Mouse (Mus musculus) retina, postnatal 7 days (tissue): Measurements from ENCODE around the gene Foxc1.
A peak's percentile ranks its signal among the peaks of the same experiment; 100 is the strongest.

Experiments used
- DNase-seq: peaks from one replicate; pipeline ENCODE4 v3.0.0-alpha.2; 2012; ENCODE audit warnings: low read depth, low spot score

Foxc1 gene

DNA sequence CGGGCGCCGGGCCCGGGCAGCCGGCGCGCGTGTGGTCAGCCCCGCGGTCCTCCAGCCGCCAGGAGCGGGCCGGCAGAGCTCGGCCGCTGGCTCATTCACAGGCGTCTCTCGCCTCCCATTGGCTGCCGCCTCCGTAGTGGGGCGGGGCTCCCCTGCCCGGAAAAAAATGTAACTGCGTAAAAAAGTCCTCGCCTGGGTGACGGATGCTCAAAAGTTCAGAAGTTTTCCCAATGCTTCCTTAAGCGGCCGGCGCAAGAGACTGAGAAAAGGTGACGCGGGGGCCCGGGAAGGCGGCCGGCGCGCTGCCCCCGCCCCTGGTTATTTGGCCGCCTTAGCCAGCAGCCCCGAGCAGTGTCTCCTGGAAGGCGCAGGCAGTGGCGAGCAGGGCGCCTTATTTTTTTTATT lies at the start of gene Foxc1:
Gene Foxc1 (plus strand): TSS at position 206 of the 405 bp plus-strand sequence.
- no peak for DNase-seq

DNA sequence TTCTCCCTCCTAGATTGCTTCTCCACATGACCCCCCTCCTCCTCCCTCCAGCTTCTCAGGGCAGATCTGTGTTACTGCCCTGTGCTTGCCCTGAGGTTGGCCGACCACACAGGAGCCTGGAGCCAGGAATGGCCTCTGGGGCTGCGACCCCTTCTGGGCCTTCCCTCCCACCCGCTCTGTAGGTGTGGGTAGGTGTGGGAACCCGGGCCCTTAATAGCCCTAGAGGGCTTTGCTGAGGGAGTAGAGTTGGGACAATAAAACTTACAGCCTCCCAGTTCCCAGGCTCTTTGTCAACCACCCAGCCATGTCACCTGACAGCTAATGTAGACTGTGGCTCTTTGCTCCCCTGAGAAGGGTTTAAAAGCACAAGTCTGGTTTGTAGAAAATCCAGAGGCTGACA lies 46.0 kb upstream of the Foxc1 start:
- DNase-seq, result no peak

DNA sequence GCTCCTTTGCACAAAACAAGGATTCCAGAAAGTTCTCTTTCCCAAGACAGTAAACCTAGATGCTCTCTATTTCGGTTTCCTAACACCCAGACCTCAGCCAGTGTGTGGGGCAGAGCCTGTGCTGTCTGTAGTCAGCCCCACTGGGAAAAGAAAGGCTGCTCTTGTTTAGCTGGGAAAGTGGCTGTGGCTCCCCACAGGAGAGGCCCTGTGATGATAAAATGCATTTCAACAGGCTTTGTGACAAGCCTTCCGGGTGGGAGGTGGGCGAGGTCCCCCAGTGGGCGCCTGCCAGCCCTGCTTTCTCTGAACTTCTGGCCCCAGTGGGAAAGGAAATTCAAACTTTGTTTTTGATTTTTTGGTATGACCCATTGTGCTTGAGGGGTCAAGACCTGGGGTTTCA lies 45.4 kb upstream of the Foxc1 start:
- DNase-seq, result no peak

DNA sequence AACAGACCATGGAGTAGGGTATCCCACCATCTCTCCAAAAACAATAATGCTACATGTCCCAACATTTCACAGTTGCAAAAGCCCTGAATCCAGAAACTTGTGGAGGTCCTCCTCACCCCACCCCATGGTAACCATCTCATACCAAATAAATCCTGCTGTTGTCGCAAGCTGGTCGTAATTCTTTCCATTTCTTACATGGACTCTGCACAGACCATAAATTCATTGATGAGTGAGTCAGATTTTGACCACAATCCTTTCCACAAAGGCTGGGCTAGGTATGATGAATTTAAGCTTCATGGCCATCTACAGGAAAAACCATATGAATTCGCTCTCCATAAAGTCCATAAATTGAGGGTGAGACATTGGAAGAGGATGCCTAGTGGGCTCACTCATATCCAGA lies 42.0 kb upstream of the Foxc1 start:
- DNase-seq, result no peak

DNA sequence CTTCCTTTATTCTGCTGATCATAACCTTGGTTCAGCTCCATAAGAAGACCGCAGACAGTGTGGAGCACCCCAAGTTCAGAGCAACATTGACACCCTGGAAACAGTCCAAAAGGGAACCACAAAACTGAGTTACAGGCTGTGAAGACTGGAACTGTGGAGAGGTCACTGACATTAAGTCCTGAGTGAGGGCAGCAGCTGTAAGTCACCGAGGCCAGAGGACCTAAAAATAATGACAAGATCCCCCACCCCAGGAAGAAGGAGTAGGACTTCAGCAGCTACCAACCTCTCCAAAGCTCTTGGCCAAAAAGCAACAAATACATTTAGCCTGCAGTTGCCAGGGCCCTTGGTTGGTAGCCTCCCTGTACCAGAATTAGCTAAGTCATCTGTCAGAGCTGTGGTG lies 40.9 kb upstream of the Foxc1 start:
- DNase-seq, result no peak

DNA sequence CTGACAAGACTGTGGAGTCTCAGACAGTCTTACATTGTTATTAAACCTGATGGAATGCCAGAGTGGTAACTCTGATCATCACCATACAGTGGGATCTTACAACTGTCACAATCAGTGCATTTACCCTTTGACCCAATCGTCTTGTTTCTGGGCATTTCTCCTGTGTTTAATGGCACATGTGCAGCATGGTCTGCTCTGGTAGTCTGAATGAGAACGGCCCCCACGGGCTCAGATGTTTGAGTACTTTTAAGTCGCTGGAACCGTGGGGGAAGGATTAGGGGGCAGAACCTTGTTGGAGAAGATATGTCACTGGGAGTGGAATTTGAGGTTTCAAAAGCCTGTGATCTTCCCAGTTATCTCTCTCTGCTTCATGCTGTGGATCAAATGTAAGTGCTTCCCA lies 33.6 kb upstream of the Foxc1 start:
- no peak for DNase-seq

DNA sequence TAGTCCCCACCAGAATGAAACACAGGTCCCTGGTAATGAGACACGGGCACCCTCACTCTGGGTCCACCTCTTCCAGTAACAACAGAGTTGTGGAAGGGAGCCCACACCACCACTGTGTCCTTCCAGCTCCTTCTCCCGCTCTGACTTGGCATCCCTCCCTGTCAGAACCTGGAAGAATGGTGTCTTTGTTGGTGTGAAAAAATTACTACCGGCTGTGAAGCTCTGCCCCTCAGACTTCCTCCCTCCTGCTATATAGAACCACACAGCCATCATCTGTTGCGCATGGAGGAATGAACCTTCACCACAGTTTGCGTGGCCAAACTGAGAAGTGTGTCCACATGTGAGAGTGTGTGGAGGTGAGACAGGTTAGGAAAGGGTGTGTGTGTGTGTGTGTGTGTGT lies 30.7 kb upstream of the Foxc1 start:
- no peak for DNase-seq

DNA sequence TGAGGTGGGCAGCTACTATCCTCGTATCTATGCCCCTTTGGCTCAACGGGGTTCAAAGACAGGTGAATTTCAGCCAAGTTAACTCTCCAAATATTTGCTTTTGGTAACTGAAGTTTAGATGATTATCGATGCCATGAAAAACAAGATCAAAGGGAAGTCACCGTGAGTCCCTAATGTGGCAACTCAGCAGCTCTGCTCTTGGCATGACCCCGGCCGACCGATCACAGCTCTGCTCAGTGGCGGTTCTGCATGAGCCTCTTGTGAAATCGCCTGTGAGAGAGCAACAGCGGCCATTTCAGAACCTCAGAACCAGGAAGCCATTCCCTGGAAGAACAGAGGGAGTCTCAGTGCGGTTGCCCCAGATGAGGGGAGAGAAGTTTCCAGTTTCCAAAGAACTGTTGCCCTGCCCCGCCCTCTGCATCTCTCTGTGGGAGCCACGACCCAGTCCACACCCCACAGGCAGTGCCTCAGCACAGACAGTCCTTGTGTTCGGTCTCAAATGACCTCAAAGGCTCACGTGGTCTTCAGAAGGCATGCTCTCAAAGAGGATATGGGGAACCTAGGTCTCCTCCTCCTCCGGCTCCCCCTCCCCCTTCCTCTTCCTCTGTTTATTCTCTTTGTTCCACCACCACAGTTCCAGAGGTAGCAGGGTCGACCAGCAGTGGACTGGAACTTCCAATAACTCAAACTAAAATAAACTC lies 27.0 kb upstream of the Foxc1 start:
- DNase-seq, result no peak

DNA sequence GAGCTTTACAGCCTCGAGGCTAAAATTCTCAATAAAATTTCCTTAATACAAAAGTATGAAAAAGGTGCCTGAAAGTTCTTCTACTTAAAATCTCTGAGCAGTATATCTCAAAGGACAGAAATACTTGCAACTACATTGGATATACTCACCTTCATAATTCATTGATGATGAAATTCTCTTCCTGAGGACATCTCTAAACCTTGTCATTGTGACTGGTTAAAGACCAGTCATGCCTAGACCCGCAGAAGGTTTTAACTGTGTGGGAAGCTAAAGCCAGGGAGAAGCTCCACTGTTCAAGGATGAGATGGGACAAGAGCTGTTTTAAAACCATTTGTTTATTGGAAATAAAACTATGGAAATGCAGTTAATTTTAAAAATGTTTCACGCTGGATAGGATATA lies 26.1 kb upstream of the Foxc1 start:
- no peak for DNase-seq

DNA sequence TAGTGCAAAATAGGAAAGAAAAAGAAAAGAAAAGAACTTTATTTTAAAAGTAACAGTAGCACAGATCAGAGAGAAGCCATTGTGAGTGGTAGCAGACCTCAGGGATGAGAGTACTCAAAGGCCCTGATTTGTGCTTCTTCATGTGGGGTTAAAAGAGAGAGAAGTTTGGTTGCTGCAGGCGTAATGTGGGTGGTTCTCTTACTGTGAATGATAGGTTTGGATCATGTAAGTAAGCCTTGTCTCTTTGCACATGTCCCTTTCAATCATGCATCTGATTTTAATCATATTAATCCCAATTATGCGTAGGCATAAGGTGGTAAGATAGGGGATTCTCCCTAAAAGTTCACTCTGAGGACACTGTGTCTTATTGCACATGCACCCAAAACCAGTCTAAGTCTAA lies 24.4 kb upstream of the Foxc1 start:
- no peak for DNase-seq

DNA sequence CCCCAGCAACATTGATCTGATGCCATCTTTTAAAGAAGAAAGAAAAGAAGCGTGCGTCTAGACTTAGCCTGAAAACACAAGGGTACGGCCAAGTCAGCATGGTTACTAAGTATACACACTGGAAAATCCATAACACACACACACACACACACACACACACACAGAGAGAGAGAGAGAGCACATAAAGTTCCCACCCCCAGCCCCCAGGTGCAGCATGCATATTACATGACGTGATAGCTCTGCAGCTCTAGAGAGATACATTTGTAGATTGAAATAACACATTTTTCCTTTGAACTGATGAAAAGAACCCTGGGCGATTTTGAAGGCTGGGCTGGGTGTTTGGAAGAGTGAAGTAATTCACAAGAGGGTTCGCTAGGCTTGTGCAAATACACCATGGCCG lies 21.7 kb upstream of the Foxc1 start:
- no peak for DNase-seq

DNA sequence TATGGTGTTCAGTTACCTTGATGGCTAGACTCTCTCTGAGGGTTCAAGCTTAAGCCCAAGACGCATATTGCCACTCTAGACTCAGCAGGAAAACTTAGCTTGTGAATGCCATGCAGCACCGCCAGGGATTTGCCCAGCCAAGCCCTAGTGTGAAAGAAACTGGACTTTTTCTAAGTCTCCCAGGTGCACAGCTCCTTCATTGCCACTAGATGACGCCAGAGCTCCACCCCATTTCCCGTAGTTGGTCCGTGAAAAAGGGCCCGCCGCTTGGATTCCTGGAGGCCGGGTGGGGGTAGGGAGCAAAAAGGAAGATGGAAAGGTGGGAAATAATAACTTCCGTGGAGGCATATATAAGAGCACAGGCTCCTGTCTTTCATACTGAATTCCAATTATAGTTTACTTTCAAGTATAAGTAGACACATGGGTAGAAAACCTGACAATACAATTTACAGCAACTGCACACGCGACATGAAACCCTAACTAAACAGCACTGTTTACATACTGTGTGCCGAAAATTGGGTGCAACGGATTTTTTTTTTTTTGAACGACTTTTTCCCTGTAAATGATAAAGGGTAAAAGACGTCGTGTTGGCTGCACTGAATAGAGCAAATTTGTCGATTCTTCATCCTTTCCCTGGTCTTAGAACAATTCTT lies 13.8 kb upstream of the Foxc1 start:
- DNase-seq, result peak; percentile 53

DNA sequence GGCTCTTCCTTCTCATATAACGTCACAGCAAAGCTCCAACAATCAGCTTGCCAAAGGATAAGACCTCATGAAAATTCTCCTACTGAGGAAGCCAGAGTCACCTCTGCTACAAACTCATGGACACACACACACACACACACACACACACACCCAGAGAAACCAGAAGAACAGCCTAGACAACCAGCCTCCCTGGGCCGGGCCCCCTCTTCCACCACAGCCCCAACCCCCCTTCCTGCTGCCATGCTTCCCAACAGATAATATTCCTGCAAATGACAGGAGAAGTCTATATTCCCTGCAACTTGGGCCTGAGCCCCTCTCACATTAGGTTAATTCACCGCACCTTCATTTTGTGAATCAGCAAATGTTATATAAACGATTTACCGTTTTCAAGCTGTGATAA lies 13.3 kb upstream of the Foxc1 start:
- DNase-seq, result no peak

DNA sequence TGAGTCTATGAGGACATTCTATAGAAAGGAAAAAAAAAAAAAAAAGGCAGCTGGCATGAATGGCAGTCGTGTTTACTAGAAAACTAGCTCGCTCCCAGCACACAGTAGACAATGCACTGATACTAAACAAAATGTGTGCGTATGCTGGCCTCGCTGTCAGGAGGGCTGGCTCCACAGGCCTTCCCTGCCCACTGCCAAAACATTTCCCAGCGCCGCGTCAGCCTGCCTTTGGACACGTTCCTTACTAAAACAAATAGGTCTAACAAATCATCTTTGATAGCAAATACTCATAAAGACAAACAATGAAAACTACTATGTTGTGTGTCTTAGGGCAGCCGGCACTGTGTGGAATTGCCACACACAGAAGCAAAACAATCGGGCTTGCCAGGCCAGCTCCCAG lies 9.1 kb upstream of the Foxc1 start:
- no peak for DNase-seq

DNA sequence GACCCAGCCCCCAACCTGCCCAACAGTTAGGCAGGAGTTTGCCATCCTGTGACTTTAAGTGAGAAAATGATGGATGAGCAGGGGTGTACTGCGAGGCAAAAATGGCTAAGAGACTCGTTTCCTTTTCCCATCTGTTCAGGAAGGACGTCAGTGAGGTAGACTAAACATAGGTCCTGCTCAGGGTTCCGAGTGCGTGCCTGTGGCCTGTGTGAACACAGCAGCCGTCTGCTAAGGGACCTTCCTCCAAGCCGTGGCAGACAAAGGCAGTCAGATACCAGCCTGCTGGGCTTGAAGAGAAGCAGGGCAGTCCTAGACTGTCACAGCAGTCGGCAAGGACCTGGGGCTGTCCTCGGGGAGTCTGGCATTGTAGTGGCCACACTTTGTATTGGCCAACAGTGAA lies 8.4 kb upstream of the Foxc1 start:
- DNase-seq, result no peak

DNA sequence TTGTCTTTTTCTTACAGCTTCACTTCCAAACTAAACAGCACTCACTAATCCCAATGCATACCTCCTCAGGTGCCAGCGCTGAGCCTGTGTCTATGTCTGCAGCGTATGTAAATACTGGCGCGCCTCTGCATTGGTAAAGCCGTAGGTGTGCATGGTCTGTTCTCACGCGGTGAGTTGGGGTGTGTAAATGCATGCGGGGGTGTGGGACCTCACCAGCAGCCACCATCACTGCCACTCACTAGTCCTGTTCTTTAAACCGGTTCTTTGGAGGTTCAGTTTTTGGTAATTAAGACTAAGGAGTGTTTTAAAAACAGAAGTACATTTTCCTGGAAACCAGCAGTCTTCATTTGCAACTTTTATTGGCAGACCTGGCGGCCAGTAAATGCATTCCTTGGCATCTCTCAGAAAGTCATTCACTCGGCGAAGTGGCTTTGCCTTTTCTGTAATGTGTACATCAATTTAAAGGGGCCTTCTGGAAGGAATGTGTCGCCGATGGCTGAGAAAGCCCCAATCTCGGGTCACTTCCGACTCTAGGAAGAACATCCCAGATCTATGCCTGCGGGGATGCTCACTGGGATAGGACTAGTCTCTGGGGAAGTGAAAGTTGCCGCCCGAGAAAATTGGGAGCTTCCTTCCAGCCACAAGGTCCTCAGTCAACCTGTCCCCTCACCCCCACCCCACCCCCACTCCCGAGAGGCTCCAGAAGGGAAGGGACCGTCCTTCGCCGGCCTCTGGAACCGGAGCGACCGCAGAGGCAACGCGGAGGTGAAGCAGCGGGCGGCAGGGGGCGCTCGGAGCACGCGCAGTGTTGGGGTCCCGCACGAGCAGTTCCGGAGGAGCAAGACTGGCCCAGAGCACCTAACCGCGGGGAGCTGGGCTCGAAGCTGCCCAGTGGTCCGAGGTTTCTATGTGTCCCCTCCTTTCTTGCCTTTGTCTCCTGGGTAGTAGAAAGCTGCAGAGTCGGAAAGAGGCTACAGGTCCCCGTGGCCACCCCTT lies 5.6 kb upstream of the Foxc1 start:
- DNase-seq, result peak; percentile 63

DNA sequence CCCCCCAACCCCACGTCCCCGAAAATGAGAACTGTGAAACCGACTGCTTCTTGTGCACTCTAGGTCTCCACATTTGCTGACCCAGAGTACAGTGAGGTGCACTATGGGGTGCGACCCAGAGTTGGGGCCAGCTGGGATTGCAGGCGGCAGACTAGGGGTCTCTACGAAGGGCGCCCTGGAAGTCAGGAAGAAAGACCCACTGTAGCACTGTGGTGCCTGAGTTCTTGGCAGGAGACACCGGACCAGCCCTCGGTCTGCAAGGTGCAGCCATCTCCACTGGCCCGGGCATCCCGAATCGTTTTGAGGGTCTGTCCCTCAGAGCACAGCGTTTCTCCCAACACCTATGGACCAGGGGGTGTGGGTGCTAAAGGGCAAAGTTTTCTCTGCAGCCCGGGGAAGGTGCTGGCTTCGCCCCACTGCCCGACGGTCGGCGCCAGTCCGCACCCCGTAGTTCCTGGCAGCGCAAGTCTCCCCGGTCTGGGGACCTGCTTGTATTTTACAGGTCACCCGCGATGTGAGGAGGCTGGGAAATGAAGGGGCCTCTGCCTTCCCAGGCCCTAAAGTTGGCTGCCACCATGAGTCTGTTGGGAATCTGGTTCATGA lies 4.6 kb upstream of the Foxc1 start:
- DNase-seq, result no peak

DNA sequence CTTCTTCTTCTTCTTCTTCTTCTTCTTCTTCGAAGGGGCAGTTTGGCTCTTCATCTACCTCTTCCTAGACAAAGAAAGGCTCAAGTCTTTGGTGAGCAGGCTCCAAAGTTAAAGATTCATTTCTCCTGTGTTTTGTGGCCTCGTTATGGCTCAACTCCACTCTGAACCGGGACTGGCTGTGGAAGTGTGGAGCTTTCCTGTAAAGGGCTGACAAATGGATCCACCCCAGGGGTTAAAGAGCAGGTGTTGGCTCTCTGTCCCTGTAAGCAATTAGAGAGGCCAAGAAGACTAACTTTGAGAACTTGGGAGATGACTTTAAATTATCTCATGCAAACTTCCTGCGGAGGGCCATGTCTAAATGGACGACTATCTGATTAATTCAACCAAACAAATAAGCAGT lies 4.0 kb upstream of the Foxc1 start:
- DNase-seq, result no peak

DNA sequence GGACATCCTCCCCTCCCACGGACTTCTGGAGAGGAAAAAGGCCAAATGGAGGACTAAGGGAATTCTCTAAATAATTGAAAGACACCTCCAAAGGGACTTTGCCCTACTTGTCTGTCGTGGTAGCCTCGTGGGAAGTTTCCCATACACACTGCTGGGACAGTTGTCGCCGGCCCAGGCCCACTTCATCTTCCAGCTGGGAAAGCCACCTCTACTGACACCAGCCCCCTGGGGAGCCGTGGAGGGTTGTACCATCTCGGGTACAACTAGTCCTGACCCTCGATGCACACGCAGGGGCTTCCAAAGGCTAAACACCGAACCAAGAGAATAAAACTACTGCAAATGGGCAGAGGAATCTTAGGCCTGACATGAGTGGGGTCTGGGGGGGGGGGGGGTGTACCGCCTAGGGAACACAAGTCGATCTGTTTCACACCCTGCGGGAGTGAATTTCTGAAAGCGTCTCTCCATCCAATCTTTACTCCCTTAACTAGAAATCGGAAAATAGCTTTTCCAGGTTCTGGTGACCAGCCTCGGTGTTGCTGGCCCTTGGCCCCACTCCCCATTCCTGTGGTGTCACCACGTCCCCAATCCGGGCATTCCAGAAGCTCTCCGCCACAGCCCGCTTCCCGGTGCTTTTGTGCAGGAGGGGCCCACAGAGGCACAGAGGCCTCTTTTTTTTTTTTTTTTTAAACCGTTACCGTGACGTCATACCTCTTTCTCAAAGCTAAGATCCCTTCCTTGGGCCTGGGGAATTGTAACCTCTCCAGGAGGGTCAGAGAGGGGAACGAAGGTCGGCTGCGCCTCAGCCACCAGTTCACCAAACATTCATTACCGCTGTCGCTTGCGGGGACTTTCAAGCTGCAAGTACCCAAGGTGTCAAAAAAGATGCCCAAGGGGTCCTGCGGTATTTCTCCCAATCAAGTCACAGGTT lies 3.0 kb upstream of the Foxc1 start:
- no peak for DNase-seq

DNA sequence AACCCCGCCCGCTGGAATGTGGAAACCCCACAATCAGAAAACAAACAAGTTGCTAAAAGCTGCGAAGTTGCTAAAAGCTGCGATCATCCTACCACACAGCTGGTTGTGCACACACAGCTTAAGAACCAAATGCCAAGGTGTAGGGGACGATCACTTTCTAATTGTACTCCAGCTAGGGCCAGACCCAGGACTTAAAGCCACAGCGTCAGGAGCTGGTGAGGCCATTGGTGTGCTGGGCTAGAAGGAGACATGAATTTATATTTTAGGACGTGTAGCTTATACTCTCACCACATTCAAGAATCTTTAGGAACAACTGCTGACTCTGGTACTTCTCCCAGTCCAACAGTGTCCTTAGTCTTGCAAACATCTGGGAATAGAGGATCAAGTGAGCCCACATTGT lies 1.9 kb upstream of the Foxc1 start:
- DNase-seq, result no peak

DNA sequence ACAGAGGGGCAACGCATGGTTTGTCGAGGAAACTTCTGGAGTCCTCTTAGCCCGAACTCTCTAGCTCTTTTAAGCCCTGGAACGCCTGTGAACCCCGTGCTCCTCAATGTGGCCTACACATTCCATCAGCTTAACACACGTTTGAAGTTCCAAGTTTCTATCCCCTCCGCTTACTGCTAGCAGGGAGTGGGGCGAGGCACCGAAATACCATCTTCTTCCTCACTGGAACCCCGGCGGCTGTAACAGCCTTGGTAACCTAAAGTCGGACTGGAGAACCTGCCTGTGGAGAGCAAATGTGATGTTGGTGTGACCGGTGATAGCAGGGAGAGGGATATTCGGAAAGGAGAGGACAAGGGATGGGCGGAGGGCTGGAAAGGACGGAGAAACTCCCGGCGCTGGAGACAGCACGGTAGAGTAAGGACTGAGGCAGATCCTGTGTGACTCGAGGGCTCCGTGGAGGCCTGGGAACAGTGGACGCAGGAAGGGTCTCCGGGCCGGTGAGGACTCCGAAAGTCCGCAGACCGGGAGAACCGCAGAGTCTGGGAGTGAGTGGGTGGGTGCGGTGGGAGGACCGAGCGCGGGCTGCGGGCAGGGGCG lies 504 bp upstream of the Foxc1 start:
- no peak for DNase-seq
